Comparison of ENCODE assay signal across 23 mouse cellular contexts in the genomic region with DNA sequence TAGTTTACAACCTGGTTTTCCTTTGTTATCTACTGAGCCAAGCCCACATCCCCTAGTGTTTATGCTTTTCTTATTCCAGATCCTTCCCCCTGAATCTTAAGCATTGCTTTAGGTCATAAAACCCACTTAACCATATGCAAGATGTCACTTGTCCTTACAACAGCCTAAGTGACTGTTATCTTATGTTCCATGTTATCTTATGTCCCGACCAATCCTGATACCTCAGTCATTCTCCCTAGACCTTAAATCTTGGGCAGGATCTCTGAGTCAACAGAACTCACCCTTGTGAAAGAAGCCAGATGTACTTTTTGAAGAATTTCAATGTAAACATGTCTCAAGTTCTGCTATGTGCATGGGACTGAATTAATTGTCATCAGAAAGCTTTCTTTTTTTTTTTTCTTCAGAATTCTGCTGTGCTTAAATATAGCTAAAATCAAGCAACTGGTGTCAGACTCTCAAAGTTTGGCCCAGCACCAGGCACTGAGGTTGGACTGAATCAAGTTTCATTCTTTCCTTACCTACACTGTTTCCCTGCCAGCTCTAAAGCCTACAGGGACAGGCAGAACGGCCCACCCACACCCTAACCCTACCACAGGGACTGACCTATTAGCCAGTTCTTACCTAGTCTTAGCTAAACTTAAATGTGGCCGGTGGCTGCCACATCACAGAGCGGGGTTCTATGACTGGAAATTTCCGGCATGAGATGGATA. TPM values are rescaled to one million over a fixed set of nuclear protein-coding genes. Genes with fewer than 3 reads are reported as not detected.
DNase-seq lines count a peak whose midpoint lies in the region; ATAC-seq lines count a peak whose summit lies in the region.
"Had no signal": no experiment of that assay in that cellular context is flagged by ENCODE, and none has a peak within 500 bp of the region (broad histone marks: within the 10 kb centered on the region; RNA-seq: fewer than 3 reads in every experiment).

No protein-coding gene starts in this region.

- no peak overlapping the region for H3K4me3 ChIP-seq in embryonic facial prominence, embryonic 13.5 days
- H3K4me3 ChIP-seq in embryonic facial prominence, embryonic 10.5 days, result no peak overlapping the region
- H3K4me3 ChIP-seq in kidney, embryonic 15.5 days (replicated peaks), result no peak overlapping the region
- no peak overlapping the region for H3K4me3 ChIP-seq in intestine, embryonic 15.5 days (replicated peaks)
- no peak overlapping the region for H3K4me3 ChIP-seq in midbrain, embryonic 16.5 days (ENCODE audit: low read depth, low read length)
- H3K4me3 ChIP-seq: forebrain, embryonic 10.5 days; lung, embryonic 15.5 days; neural tube, embryonic 12.5 days had no signal

- H3K4me1 ChIP-seq in embryonic facial prominence, embryonic 13.5 days, result 0 out of 2 replicates have a peak, but pooled peaks cover 3% of the 10 kb centered on the region
- H3K4me1 ChIP-seq in embryonic facial prominence, embryonic 10.5 days, result no peaks in the 10 kb centered on the region
- H3K4me1 ChIP-seq in kidney, embryonic 15.5 days, result peaks cover 9% of the 10 kb centered on the region
- peaks cover 7% of the 10 kb centered on the region; the same call in 1 of the 2 replicates for H3K4me1 ChIP-seq in intestine, embryonic 15.5 days (replicated peaks)
- H3K4me1 ChIP-seq in midbrain, embryonic 16.5 days (ENCODE audit: control insufficient read depth, insufficient read depth, low read length), result no peaks in the 10 kb centered on the region
- H3K4me1 ChIP-seq: lung, embryonic 15.5 days had no signal

- no peak for DNase-seq in embryonic facial prominence, embryonic 10.5 days (ENCODE audit: low spot score)
- DNase-seq in kidney, postnatal 10 days, result no peak
- DNase-seq in 416B (ENCODE audit: low read depth), result peak; percentile 13
- DNase-seq in right cerebral cortex, postnatal 25 days, result no peak
- DNase-seq: adrenal gland, postnatal 25 days; cerebellum, adult 18-20 months; cerebellum, postnatal 36 days; gastrocnemius, postnatal 25 days; heart, postnatal 4 days; kidney, postnatal 36 days; layer of hippocampus, adult 9-11 months; thymus, postnatal 25 days had no signal

- ATAC-seq in embryonic facial prominence, embryonic 13.5 days (ENCODE audit: insufficient number of reproducible peaks, insufficient read depth, low FRiP score, low TSS enrichment, low read depth), result no peak
- ATAC-seq in kidney, embryonic 15.5 days (replicated peaks; ENCODE audit: low FRiP score), result peak; percentile 87
- ATAC-seq in intestine, embryonic 15.5 days, result peak; percentile 49
- ATAC-seq in midbrain, embryonic 16.5 days, result no peak
- ATAC-seq: hindbrain, postnatal 0 days had no signal

- peak overlapping the region; percentile 71 for H3K27ac ChIP-seq in embryonic facial prominence, embryonic 13.5 days
- H3K27ac ChIP-seq in embryonic facial prominence, embryonic 10.5 days (replicated peaks), result no peak overlapping the region
- H3K27ac ChIP-seq in kidney, embryonic 15.5 days, result peak overlapping the region; percentile 58
- 0 out of 2 replicates have a peak overlapping the region, but pooled peaks have one; percentile 13 for H3K27ac ChIP-seq in intestine, embryonic 15.5 days
- H3K27ac ChIP-seq in midbrain, embryonic 16.5 days (ENCODE audit: low read length), result no peak overlapping the region
- H3K27ac ChIP-seq: forebrain, embryonic 10.5 days; hindbrain, postnatal 0 days; lung, embryonic 15.5 days; neural tube, embryonic 12.5 days had no signal

- WGBS in embryonic facial prominence, embryonic 13.5 days, result 80% methylated on average over 5 of the region's 5 CpGs
- 87% methylated on average over 5 of the region's 5 CpGs for WGBS in embryonic facial prominence, embryonic 10.5 days
- 58% methylated on average over 5 of the region's 5 CpGs for WGBS in kidney, embryonic 15.5 days
- 48% methylated on average over 5 of the region's 5 CpGs for WGBS in intestine, embryonic 15.5 days
- WGBS in midbrain, embryonic 16.5 days, result 91% methylated on average over 5 of the region's 5 CpGs

- no peaks in the 10 kb centered on the region for H3K27me3 ChIP-seq in embryonic facial prominence, embryonic 13.5 days
- no peaks in the 10 kb centered on the region for H3K27me3 ChIP-seq in embryonic facial prominence, embryonic 10.5 days (replicated peaks; ENCODE audit: low read depth, poor library complexity, severe bottlenecking)
- H3K27me3 ChIP-seq in kidney, embryonic 15.5 days, result no peaks in the 10 kb centered on the region
- H3K27me3 ChIP-seq in intestine, embryonic 15.5 days (replicated peaks), result no peaks in the 10 kb centered on the region
- no peaks in the 10 kb centered on the region for H3K27me3 ChIP-seq in midbrain, embryonic 16.5 days (ENCODE audit: control insufficient read depth, insufficient read depth, low read depth, low read length)
- H3K27me3 ChIP-seq: CH12.LX; lung, embryonic 15.5 days; neural tube, embryonic 12.5 days had no signal

- peaks cover 22% of the 10 kb centered on the region for H3K36me3 ChIP-seq in embryonic facial prominence, embryonic 13.5 days
- peaks cover 17% of the 10 kb centered on the region for H3K36me3 ChIP-seq in embryonic facial prominence, embryonic 10.5 days (replicated peaks)
- peaks cover 16% of the 10 kb centered on the region; the same call in 1 of the 2 replicates for H3K36me3 ChIP-seq in kidney, embryonic 15.5 days
- no peaks in the 10 kb centered on the region for H3K36me3 ChIP-seq in intestine, embryonic 15.5 days
- 0 out of 2 replicates have a peak, but pooled peaks cover 3% of the 10 kb centered on the region for H3K36me3 ChIP-seq in midbrain, embryonic 16.5 days (ENCODE audit: control insufficient read depth, insufficient read depth, low read length)
- H3K36me3 ChIP-seq: lung, embryonic 15.5 days had no signal

- H3K4me2 ChIP-seq in embryonic facial prominence, embryonic 13.5 days, result no peak overlapping the region
- H3K4me2 ChIP-seq in kidney, embryonic 15.5 days, result no peak overlapping the region
- no peak overlapping the region for H3K4me2 ChIP-seq in intestine, embryonic 15.5 days (replicated peaks)
- no peak overlapping the region for H3K4me2 ChIP-seq in midbrain, embryonic 16.5 days (ENCODE audit: low read length)
- H3K4me2 ChIP-seq: heart, embryonic 11.5 days; liver, embryonic 11.5 days; lung, embryonic 15.5 days; neural tube, embryonic 12.5 days had no signal

- no peaks in the 10 kb centered on the region for H3K9me3 ChIP-seq in embryonic facial prominence, embryonic 13.5 days
- H3K9me3 ChIP-seq in embryonic facial prominence, embryonic 10.5 days, result no peaks in the 10 kb centered on the region
- H3K9me3 ChIP-seq in kidney, embryonic 15.5 days (replicated peaks), result no peaks in the 10 kb centered on the region
- H3K9me3 ChIP-seq in intestine, embryonic 15.5 days, result no peaks in the 10 kb centered on the region
- H3K9me3 ChIP-seq in midbrain, embryonic 16.5 days (replicated peaks; ENCODE audit: control insufficient read depth, low read length, poor library complexity, severe bottlenecking), result no peaks in the 10 kb centered on the region
- H3K9me3 ChIP-seq: forebrain, embryonic 10.5 days; lung, embryonic 15.5 days; neural tube, embryonic 12.5 days had no signal

- H3K9ac ChIP-seq in embryonic facial prominence, embryonic 13.5 days, result no peak overlapping the region
- H3K9ac ChIP-seq in kidney, embryonic 15.5 days, result no peak overlapping the region
- H3K9ac ChIP-seq in intestine, embryonic 15.5 days, result no peak overlapping the region
- no peak overlapping the region for H3K9ac ChIP-seq in midbrain, embryonic 16.5 days (ENCODE audit: low read depth, low read length)
- H3K9ac ChIP-seq: lung, embryonic 15.5 days; neural tube, embryonic 12.5 days had no signal

RNA-seq across cellular contexts. Expression of a gene that starts 24.6 kb away (rescaled TPM):
- polyA plus RNA-seq in embryonic facial prominence, embryonic 13.5 days (2015; fragmentation: Nextera tagmentation; extraction: Ambion mirVana), result 1,079 and 1,205 TPM in 2 replicates
- 705 and 749 TPM in 2 replicates for polyA plus RNA-seq in embryonic facial prominence, embryonic 10.5 days (2016; fragmentation: Nextera tagmentation; extraction: Ambion mirVana)
- 934 and 964 TPM in 2 replicates for polyA plus RNA-seq in kidney, embryonic 15.5 days (2015; fragmentation: Nextera tagmentation; extraction: Ambion mirVana)
- 932 and 948 TPM in 2 replicates for polyA plus RNA-seq in intestine, embryonic 15.5 days (2015; fragmentation: Nextera tagmentation; extraction: Ambion mirVana)
- polyA plus RNA-seq in midbrain, embryonic 16.5 days (2015; fragmentation: Nextera tagmentation; extraction: Ambion mirVana), result 591 and 787 TPM in 2 replicates

Comparison
In these comparisons a context has a peak if more than half of its experiments do, and no peak if none do; other contexts are left out.
1. H3K27ac ChIP-seq: peak in embryonic facial prominence, embryonic 13.5 days (single experiment), kidney, embryonic 15.5 days (single experiment) and intestine, embryonic 15.5 days (single experiment); none in embryonic facial prominence, embryonic 10.5 days (single experiment) and midbrain, embryonic 16.5 days (single experiment).
2. ATAC-seq: peak in kidney, embryonic 15.5 days (single experiment) and intestine, embryonic 15.5 days (single experiment); none in embryonic facial prominence, embryonic 13.5 days (single experiment) and midbrain, embryonic 16.5 days (single experiment).